Mouse (Mus musculus): Measurements from ENCODE around the gene Git2.

GRCm38 (mm10) chr5:114783405-114784163 is 8.3 kb upstream of the Git2 start:
- no peak for TF ChIP-seq CTCF (IDR thresholded peaks at IDR 0.05; ENCODE audit: low read depth, low read length)
- TF ChIP-seq POLR2A (IDR thresholded peaks at IDR 0.05; ENCODE audit: insufficient read depth, low read length): no peak
- TF ChIP-seq EP300 (IDR thresholded peaks at IDR 0.05; ENCODE audit: insufficient read depth, low read depth, low read length): no peak

Data from ES-Bruce4 (cell line).